Mouse (Mus musculus): Measurements from ENCODE around the gene Dync1i1.

Gene Dync1i1

GRCm38 (mm10) chr6:6075940-6076447 is 350.6 kb downstream of the Dync1i1 start:
- no peak for DNase-seq

- DNase-seq, result no peak
Observed at GRCm38 (mm10) chr6:6077234-6077633, 351.8 kb downstream of the Dync1i1 start.

All from layer of hippocampus, adult 9-11 months (tissue).